Mouse (Mus musculus) ES-Bruce4 (cell line): Measurements from ENCODE around the gene Gm26558.

Experiments used
- EP300 ChIP-seq: IDR thresholded peaks from 2 replicates; pipeline ENCODE4 v1.6.1; 2011; ENCODE audit warnings: low read depth, low read length; ENCODE audit not compliant: insufficient read depth
- POLR2A ChIP-seq: IDR thresholded peaks from one replicate; pipeline ENCODE4 v1.8.1; 2011; ENCODE audit warnings: low read length; ENCODE audit not compliant: insufficient read depth

DNA sequence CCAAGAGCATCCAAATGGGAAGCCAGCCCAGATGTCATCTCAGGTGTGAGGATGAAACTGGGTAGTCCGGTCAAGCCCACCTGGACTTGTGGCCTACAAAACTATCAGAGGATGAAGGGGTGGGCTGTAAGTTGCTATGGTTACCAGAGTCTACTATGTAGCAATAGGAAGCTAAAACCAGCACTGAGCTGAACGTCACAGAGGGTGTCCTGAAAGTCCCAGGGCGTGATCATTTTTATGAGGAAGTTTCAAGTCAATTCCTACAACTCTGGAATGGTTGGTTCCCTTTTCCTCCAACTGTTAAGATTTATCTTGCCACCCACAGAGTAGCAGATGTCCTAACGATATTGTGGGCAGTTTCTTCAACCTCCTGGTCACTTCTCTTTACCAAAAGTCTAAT is 39.7 kb downstream of the Gm26558 start:
- TF ChIP-seq EP300 (no peak), POLR2A (no peak)
